Mouse (Mus musculus) myocyte (in vitro differentiated cells): ENCODE results near the gene Slc24a5.

Source experiments
- POLR2A ChIP-seq: IDR thresholded peaks from one replicate; pipeline ENCODE4 v1.6.1; 2011; ENCODE audit warnings: low read depth, mild to moderate bottlenecking, control low read depth, moderate library complexity; ENCODE audit not compliant: insufficient read length
- POLR2AphosphoS2 ChIP-seq: IDR thresholded peaks from one replicate; pipeline ENCODE4 v1.6.1; 2011; ENCODE audit warnings: low read depth, control low read depth; ENCODE audit not compliant: insufficient read length

GRCm38 (mm10) chr2:125067373-125067772, 551 bp upstream of the Slc24a5 start:
- TF ChIP-seq POLR2A (no peak), POLR2AphosphoS2 (no peak)
